Mouse (Mus musculus) midbrain, embryonic 10.5 days (tissue): Measurements from ENCODE around the gene Dnaja2. TPM values are rescaled to one million over a fixed set of nuclear protein-coding genes. Genes with fewer than 3 reads are reported as not detected.

Experiments used
- DNase-seq: peaks from one replicate; pipeline ENCODE4 v3.0.0-alpha.2; 2017; ENCODE audit warnings: low spot score
- H3K27ac ChIP-seq: fragments of 300-500 bp; sonication (generic); replicated peaks from 2 replicates; pipeline ENCODE4 v1.5.1; 2016; ENCODE audit warnings: mild to moderate bottlenecking
- H3K27me3 ChIP-seq: fragments of 300-500 bp; sonication (generic); 2 replicates; pipeline ENCODE4 v1.6.1; 2016; ENCODE audit warnings: low read depth, mild to moderate bottlenecking; ENCODE audit not compliant: poor library complexity, severe bottlenecking
- H3K36me3 ChIP-seq: fragments of 300-500 bp; sonication (generic); 2 replicates; pipeline ENCODE4 v1.6.1; 2016; ENCODE audit warnings: mild to moderate bottlenecking, moderate library complexity
- H3K4me1 ChIP-seq: fragments of 300-500 bp; sonication (generic); 2 replicates; pipeline ENCODE4 v1.6.1; 2016
- H3K4me3 ChIP-seq: fragments of 300-500 bp; sonication (generic); 2 replicates; pipeline ENCODE4 v1.5.1; 2016; ENCODE audit warnings: mild to moderate bottlenecking, moderate library complexity
- H3K9me3 ChIP-seq: fragments of 300-500 bp; sonication (generic); replicated peaks from 2 replicates; pipeline ENCODE4 v1.6.1; 2016; ENCODE audit warnings: mild to moderate bottlenecking
- WGBS: fragments of 180-500 bp; shearing (Covaris S2); methylation state at CpG from one replicate; pipeline ENCODE4 v1.1.7; 2016; 5-methylcytosine and 5-hydroxymethylcytosine counted together
- polyA plus RNA-seq: library from polyadenylated mRNA; unstranded; fragments of >200 nt; fragmentation: Nextera tagmentation; extraction: Ambion mirVana; gene quantifications from 2 replicates; pipeline ENCODE4 v1.2.1, GENCODE M21; 2016

The Dnaja2 gene
- polyA plus RNA-seq, 1 experiment from 2014 or later: 187 TPM

- no peak for DNase-seq
- no peaks in the 10 kb centered on the region for H3K9me3 ChIP-seq
- 93% methylated on average over 8 of the region's 8 CpGs for WGBS
- H3K36me3 ChIP-seq: peaks cover 85% of the 10 kb centered on the region
- no peak overlapping the region for H3K4me3 ChIP-seq
- no peak overlapping the region for H3K27ac ChIP-seq
- H3K4me1 ChIP-seq: no peaks in the 10 kb centered on the region
- no peaks in the 10 kb centered on the region for H3K27me3 ChIP-seq
Measured at GRCm38 (mm10) chr8:85512234-85512633, 42.9 kb downstream of the Dnaja2 start.

- Histone ChIP-seq H3K27ac (no peak overlapping the region), H3K4me3 (no peak overlapping the region), H3K27me3 (no peaks in the 10 kb centered on the region), H3K9me3 (no peaks in the 10 kb centered on the region), H3K4me1 (peaks cover 11% of the 10 kb centered on the region), H3K36me3 (peaks cover 84% of the 10 kb centered on the region)
- DNase-seq: no peak
- 84% methylated on average over 4 of the region's 4 CpGs for WGBS
Measured at GRCm38 (mm10) chr8:85508661-85509060, 46.5 kb downstream of the Dnaja2 start.

GRCm38 (mm10) chr8:85506620-85507019, 48.5 kb downstream of the Dnaja2 start:
- Histone ChIP-seq H3K4me1 (peaks cover 11% of the 10 kb centered on the region), H3K27ac (peak overlapping the region; percentile 35; the same call in 1 of the 2 replicates), H3K9me3 (no peaks in the 10 kb centered on the region), H3K36me3 (peaks cover 72% of the 10 kb centered on the region), H3K4me3 (no peak overlapping the region), H3K27me3 (no peaks in the 10 kb centered on the region)
- WGBS: 68% methylated on average over 4 of the region's 4 CpGs
- no peak for DNase-seq

GRCm38 (mm10) chr8:85504704-85505103, 50.4 kb downstream of the Dnaja2 start:
- Histone ChIP-seq H3K27ac (no peak overlapping the region), H3K27me3 (no peaks in the 10 kb centered on the region), H3K4me1 (peaks cover 11% of the 10 kb centered on the region), H3K36me3 (peaks cover 58% of the 10 kb centered on the region), H3K9me3 (no peaks in the 10 kb centered on the region), H3K4me3 (no peak overlapping the region)
- DNase-seq: no peak
- 90% methylated on average over 6 of the region's 6 CpGs for WGBS

- no peaks in the 10 kb centered on the region for H3K9me3 ChIP-seq
- H3K27me3 ChIP-seq: no peaks in the 10 kb centered on the region
- peaks cover 42% of the 10 kb centered on the region for H3K36me3 ChIP-seq
- no peak overlapping the region for H3K27ac ChIP-seq
- DNase-seq: no peak
- WGBS: 70% methylated on average over 3 of the region's 3 CpGs
- H3K4me3 ChIP-seq: no peak overlapping the region
- peaks cover 21% of the 10 kb centered on the region for H3K4me1 ChIP-seq
Measured at GRCm38 (mm10) chr8:85503065-85503464, 52.1 kb downstream of the Dnaja2 start.

- H3K27ac ChIP-seq: no peak overlapping the region
- 89% methylated on average over 2 of the region's 2 CpGs for WGBS
- DNase-seq: no peak
- peaks cover 36% of the 10 kb centered on the region for H3K36me3 ChIP-seq
- H3K4me3 ChIP-seq: no peak overlapping the region
- H3K4me1 ChIP-seq: peaks cover 21% of the 10 kb centered on the region
- no peaks in the 10 kb centered on the region for H3K9me3 ChIP-seq
- no peaks in the 10 kb centered on the region for H3K27me3 ChIP-seq
Measured at GRCm38 (mm10) chr8:85502381-85502780, 52.8 kb downstream of the Dnaja2 start.

GRCm38 (mm10) chr8:85500955-85501685, 54.0 kb downstream of the Dnaja2 start:
- H3K36me3 ChIP-seq: peaks cover 32% of the 10 kb centered on the region
- WGBS: 76% methylated on average over 11 of the region's 11 CpGs
- H3K4me1 ChIP-seq: peaks cover 12% of the 10 kb centered on the region
- no peak overlapping the region for H3K4me3 ChIP-seq
- H3K27me3 ChIP-seq: no peaks in the 10 kb centered on the region
- no peak for DNase-seq
- H3K27ac ChIP-seq: no peak overlapping the region
- no peaks in the 10 kb centered on the region for H3K9me3 ChIP-seq

- Histone ChIP-seq H3K36me3 (peaks cover 25% of the 10 kb centered on the region), H3K4me3 (no peak overlapping the region), H3K4me1 (peaks cover 10% of the 10 kb centered on the region), H3K27me3 (no peaks in the 10 kb centered on the region), H3K27ac (no peak overlapping the region), H3K9me3 (no peaks in the 10 kb centered on the region)
- DNase-seq: no peak
- WGBS: 96% methylated on average over 10 of the region's 10 CpGs
Measured at GRCm38 (mm10) chr8:85500460-85500859, 54.7 kb downstream of the Dnaja2 start.

- no peak overlapping the region for H3K4me3 ChIP-seq
- no peaks in the 10 kb centered on the region for H3K9me3 ChIP-seq
- H3K27ac ChIP-seq: no peak overlapping the region
- peaks cover 11% of the 10 kb centered on the region for H3K36me3 ChIP-seq
- DNase-seq: no peak
- peaks cover 4% of the 10 kb centered on the region; the same call in 1 of the 2 replicates for H3K27me3 ChIP-seq
- WGBS: 23% methylated on average over 2 of the region's 2 CpGs
- peaks cover 14% of the 10 kb centered on the region for H3K4me1 ChIP-seq
Measured at GRCm38 (mm10) chr8:85498577-85498976, 56.6 kb downstream of the Dnaja2 start.

- DNase-seq: no peak
- H3K27me3 ChIP-seq: peaks cover 9% of the 10 kb centered on the region; the same call in 1 of the 2 replicates
- WGBS: 91% methylated on average over 4 of the region's 4 CpGs
- no peaks in the 10 kb centered on the region for H3K9me3 ChIP-seq
- no peak overlapping the region for H3K4me3 ChIP-seq
- H3K36me3 ChIP-seq: 0 out of 2 replicates have a peak, but pooled peaks cover 7% of the 10 kb centered on the region
- no peak overlapping the region for H3K27ac ChIP-seq
- peaks cover 28% of the 10 kb centered on the region for H3K4me1 ChIP-seq
Measured at GRCm38 (mm10) chr8:85496778-85497177, 58.4 kb downstream of the Dnaja2 start.

- no peaks in the 10 kb centered on the region for H3K9me3 ChIP-seq
- H3K36me3 ChIP-seq: 0 out of 2 replicates have a peak, but pooled peaks cover 7% of the 10 kb centered on the region
- H3K4me3 ChIP-seq: no peak overlapping the region
- H3K27ac ChIP-seq: no peak overlapping the region
- DNase-seq: no peak
- H3K27me3 ChIP-seq: peaks cover 9% of the 10 kb centered on the region; the same call in 1 of the 2 replicates
- 88% methylated on average over 5 of the region's 5 CpGs for WGBS
- H3K4me1 ChIP-seq: peaks cover 30% of the 10 kb centered on the region
Measured at GRCm38 (mm10) chr8:85496125-85496524, 59.0 kb downstream of the Dnaja2 start.

- peak overlapping the region; percentile 84 for H3K27ac ChIP-seq
- DNase-seq: no peak
- peaks cover 19% of the 10 kb centered on the region for H3K4me1 ChIP-seq
- H3K36me3 ChIP-seq: 0 out of 2 replicates have a peak, but pooled peaks cover 3% of the 10 kb centered on the region
- no peaks in the 10 kb centered on the region for H3K9me3 ChIP-seq
- 8% methylated on average over 49 of the region's 49 CpGs for WGBS
- peak overlapping the region; percentile 89 for H3K4me3 ChIP-seq
- peaks cover 9% of the 10 kb centered on the region; the same call in 1 of the 2 replicates for H3K27me3 ChIP-seq
Measured at GRCm38 (mm10) chr8:85492940-85493931, 61.9 kb downstream of the Dnaja2 start.
